Mouse (Mus musculus) hindbrain, embryonic 14.5 days (tissue): Measurements from ENCODE around the gene Acrbp. TPM values are rescaled to one million over a fixed set of nuclear protein-coding genes. Genes with fewer than 3 reads are reported as not detected.

Experiments
- ATAC-seq: fragments of 200-750 bp; cut with Nextera tagmentation; 2 replicates; pipeline ENCODE4 v1.8.0; 2017; ENCODE audit warnings: moderate number of reproducible peaks, mild to moderate bottlenecking, moderate TSS enrichment, moderate library complexity; ENCODE audit not compliant: low FRiP score
- DNase-seq: peaks from one replicate; pipeline ENCODE4 v3.0.0-alpha.2; 2015; ENCODE audit warnings: low spot score
- H3K27ac ChIP-seq: fragments of 300-500 bp; sonication (generic); 2 replicates; pipeline ENCODE4 v1.5.1; 2014; ENCODE audit warnings: mild to moderate bottlenecking, moderate library complexity
- H3K27me3 ChIP-seq: fragments of 300-500 bp; sonication (generic); 2 replicates; pipeline ENCODE4 v1.6.1; 2014; ENCODE audit warnings: mild to moderate bottlenecking, low read length, mixed read lengths; ENCODE audit not compliant: control insufficient read depth, insufficient read depth
- H3K36me3 ChIP-seq: fragments of 300-500 bp; sonication (generic); replicated peaks from 2 replicates; pipeline ENCODE4 v1.6.1; 2014; ENCODE audit not compliant: control insufficient read depth, insufficient read depth
- H3K4me1 ChIP-seq: fragments of 300-500 bp; sonication (generic); replicated peaks from 2 replicates; pipeline ENCODE4 v1.6.1; 2014; ENCODE audit warnings: antibody characterized with exemption, low read length, mixed read lengths; ENCODE audit not compliant: control insufficient read depth, insufficient read depth
- H3K4me2 ChIP-seq: fragments of 300-500 bp; sonication (generic); replicated peaks from 2 replicates; pipeline ENCODE4 v1.6.1; 2014; ENCODE audit warnings: mild to moderate bottlenecking, moderate library complexity
- H3K4me3 ChIP-seq: fragments of 300-500 bp; sonication (generic); replicated peaks from 2 replicates; pipeline ENCODE4 v1.5.1; 2014; ENCODE audit warnings: mild to moderate bottlenecking, low read length
- H3K9ac ChIP-seq: fragments of 300-500 bp; sonication (generic); 2 replicates; pipeline ENCODE4 v1.6.1; 2014
- H3K9me3 ChIP-seq: fragments of 300-500 bp; sonication (generic); 2 replicates; pipeline ENCODE4 v1.6.1; 2016; ENCODE audit warnings: low read length; ENCODE audit not compliant: control insufficient read depth
- WGBS: fragments of 180-500 bp; shearing (Covaris S2); extraction: QIAGEN DNeasy Blood & Tissue Kit; methylation state at CpG from one replicate; pipeline ENCODE4 v1.1.7; 2014; 5-methylcytosine and 5-hydroxymethylcytosine counted together
- microRNA-seq: library from miRNA; unstranded; fragments of <30 nt; microRNA quantifications from one replicate; pipeline ENCODE4, GENCODE M21; 2016
- polyA plus RNA-seq: library from polyadenylated mRNA; unstranded; fragments of >200 nt; fragmentation: Nextera tagmentation; extraction: Ambion mirVana; gene quantifications from 2 replicates; pipeline ENCODE4 v1.2.1, GENCODE M21; 2014

Gene Acrbp
- polyA plus RNA-seq, 1 experiment from 2014 or later, result 17.1 TPM

GRCm38 (mm10) chr6:125104223-125104622 lies 54.7 kb downstream of the Acrbp start:
- WGBS, result 91% methylated on average over 4 of the region's 4 CpGs
- H3K9ac ChIP-seq, result no peak overlapping the region
- no peaks in the 10 kb centered on the region for H3K9me3 ChIP-seq
- no peak for ATAC-seq
- H3K27me3 ChIP-seq, result no peaks in the 10 kb centered on the region
- H3K27ac ChIP-seq, result no peak overlapping the region
- peaks cover 99% of the 10 kb centered on the region for H3K36me3 ChIP-seq
- peaks cover 10% of the 10 kb centered on the region for H3K4me1 ChIP-seq
- DNase-seq, result no peak
- H3K4me2 ChIP-seq, result no peak overlapping the region
- no peak overlapping the region for H3K4me3 ChIP-seq

- Histone ChIP-seq H3K4me2 (no peak overlapping the region), H3K27ac (no peak overlapping the region), H3K9me3 (no peaks in the 10 kb centered on the region), H3K4me1 (no peaks in the 10 kb centered on the region), H3K4me3 (no peak overlapping the region), H3K36me3 (peaks cover 99% of the 10 kb centered on the region), H3K9ac (no peak overlapping the region), H3K27me3 (no peaks in the 10 kb centered on the region)
- 95% methylated on average over 2 of the region's 2 CpGs for WGBS
- no peak for ATAC-seq
- DNase-seq, result no peak
Observed at GRCm38 (mm10) chr6:125107705-125108104, 58.2 kb downstream of the Acrbp start.

GRCm38 (mm10) chr6:125109371-125109770 lies 59.9 kb downstream of the Acrbp start:
- Histone ChIP-seq H3K4me2 (no peak overlapping the region), H3K27me3 (no peaks in the 10 kb centered on the region), H3K4me3 (no peak overlapping the region), H3K4me1 (no peaks in the 10 kb centered on the region), H3K27ac (no peak overlapping the region), H3K9me3 (no peaks in the 10 kb centered on the region), H3K9ac (no peak overlapping the region), H3K36me3 (peaks cover 100% of the 10 kb centered on the region)
- 93% methylated on average over 14 of the region's 14 CpGs for WGBS
- ATAC-seq (no peak), DNase-seq (no peak)

DNA sequence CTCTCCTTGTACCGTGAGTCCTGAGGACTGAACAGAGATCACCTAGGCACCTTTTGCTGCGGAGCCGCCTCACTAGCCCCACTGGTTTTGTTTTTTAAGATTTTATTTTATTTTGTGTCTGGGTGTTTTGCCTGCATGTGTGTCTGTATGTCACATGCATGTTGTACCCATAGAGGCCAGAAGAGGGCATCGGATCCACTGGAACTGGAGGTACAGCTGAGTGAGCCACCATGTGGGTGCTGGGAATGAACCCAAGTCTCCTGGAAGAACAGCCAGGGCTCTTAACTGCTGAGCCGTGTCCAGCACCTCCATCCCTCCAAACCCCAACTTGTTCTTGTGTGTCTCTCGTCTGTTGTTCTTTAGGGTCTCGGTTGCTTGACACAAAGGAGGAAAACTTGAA lies 61.4 kb downstream of the Acrbp start:
- ATAC-seq (no peak), DNase-seq (no peak)
- no peaks in the 10 kb centered on the region for H3K4me1 ChIP-seq
- H3K9me3 ChIP-seq, result no peaks in the 10 kb centered on the region
- H3K4me2 ChIP-seq, result no peak overlapping the region
- H3K27me3 ChIP-seq, result no peaks in the 10 kb centered on the region
- no peak overlapping the region for H3K9ac ChIP-seq
- peaks cover 98% of the 10 kb centered on the region for H3K36me3 ChIP-seq
- 94% methylated on average over 7 of the region's 7 CpGs for WGBS
- no peak overlapping the region for H3K27ac ChIP-seq
- no peak overlapping the region for H3K4me3 ChIP-seq

DNA sequence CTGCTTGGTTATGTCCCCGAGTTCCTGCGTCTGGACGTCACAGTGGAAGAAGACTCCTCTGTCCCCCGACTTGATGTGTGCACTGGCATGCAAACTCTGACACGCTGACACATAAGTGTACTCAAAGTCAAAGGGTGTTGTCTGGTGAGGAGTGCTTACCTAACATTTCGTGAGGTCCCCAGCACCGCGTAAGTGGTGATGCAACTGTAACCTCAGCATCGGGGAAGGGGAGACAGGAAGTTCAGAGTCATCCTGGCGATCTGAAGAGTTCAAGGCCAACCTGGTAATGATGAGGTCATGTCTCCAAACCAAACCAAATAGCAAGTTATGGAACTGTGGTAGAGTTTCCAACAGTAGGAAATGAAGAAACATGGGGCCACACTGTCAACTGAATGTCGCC lies 63.1 kb downstream of the Acrbp start:
- no peaks in the 10 kb centered on the region for H3K4me1 ChIP-seq
- no peak for ATAC-seq
- WGBS, result 96% methylated on average over 11 of the region's 11 CpGs

More for the DNA sequence above, 63.1 kb downstream of the Acrbp start:
- Histone ChIP-seq H3K27ac (no peak overlapping the region), H3K36me3 (peaks cover 98% of the 10 kb centered on the region), H3K4me2 (no peak overlapping the region), H3K27me3 (no peaks in the 10 kb centered on the region), H3K9me3 (no peaks in the 10 kb centered on the region), H3K9ac (no peak overlapping the region), H3K4me3 (no peak overlapping the region)
- DNase-seq, result no peak

Small RNA genes within 50 kb of the gene (microRNA-seq; reads per million reads assigned to microRNA genes)
- gene Mir7045, result not detected

Other genes starting within 250 kb of the Acrbp start
- gene Spsb2, start 241.0 kb upstream of the Acrbp start, polyA plus RNA-seq, result 5.2 and 6.6 TPM in 2 replicates
- gene Tpi1, start 235.4 kb upstream of the Acrbp start, polyA plus RNA-seq, result 413 and 474 TPM in 2 replicates
- gene Usp5, start 220.2 kb upstream of the Acrbp start, polyA plus RNA-seq, result 180 and 182 TPM in 2 replicates
- 29.3 and 36.2 TPM in 2 replicates for gene Cdca3, start 220.1 kb upstream of the Acrbp start, polyA plus RNA-seq
- gene Gnb3, start 209.4 kb upstream of the Acrbp start, polyA plus RNA-seq, result 0.21 and 1.2 TPM in 2 replicates
- gene P3h3, start 191.9 kb upstream of the Acrbp start, polyA plus RNA-seq, result 13.3 and 17.6 TPM in 2 replicates
- 16.6 and 17.6 TPM in 2 replicates for gene Gpr162, start 185.7 kb upstream of the Acrbp start, polyA plus RNA-seq
- gene Cd4, start 161.5 kb upstream of the Acrbp start, polyA plus RNA-seq, result 0.27 and 0.35 TPM in 2 replicates
- 2.1 and 2.8 TPM in 2 replicates for gene Lag3, start 138.0 kb upstream of the Acrbp start, polyA plus RNA-seq
- 674 and 707 TPM in 2 replicates for gene Ptms, start 129.6 kb upstream of the Acrbp start, polyA plus RNA-seq
- gene Mlf2, start 118.3 kb upstream of the Acrbp start, polyA plus RNA-seq, result 577 and 614 TPM in 2 replicates
- 92.4 and 93.1 TPM in 2 replicates for gene Cops7a, start 84.2 kb upstream of the Acrbp start, polyA plus RNA-seq
- 47.8 and 53.8 TPM in 2 replicates for gene Pianp, start 53.0 kb upstream of the Acrbp start, polyA plus RNA-seq
- 12.0 and 14.6 TPM in 2 replicates for gene Zfp384, start 40.5 kb upstream of the Acrbp start, polyA plus RNA-seq
- 112 and 113 TPM in 2 replicates for gene Ing4, start 9.9 kb upstream of the Acrbp start, polyA plus RNA-seq
- 0.50 and 0.51 TPM in 2 replicates for gene Lpar5, start 18.2 kb downstream of the Acrbp start, polyA plus RNA-seq
- gene Chd4, start 46.3 kb downstream of the Acrbp start, polyA plus RNA-seq, result 68.5 and 78.0 TPM in 2 replicates
- gene Nop2, start 82.2 kb downstream of the Acrbp start, polyA plus RNA-seq, result 40.3 and 48.4 TPM in 2 replicates
- 18.2 and 19.0 TPM in 2 replicates for gene Iffo1, start 95.6 kb downstream of the Acrbp start, polyA plus RNA-seq
- gene Gapdh, start 116.8 kb downstream of the Acrbp start, polyA plus RNA-seq, result 1,428 and 1,660 TPM in 2 replicates
- gene Ncapd2, start 142.0 kb downstream of the Acrbp start, polyA plus RNA-seq, result 40.1 and 40.7 TPM in 2 replicates
- gene Mrpl51, start 142.1 kb downstream of the Acrbp start, polyA plus RNA-seq, result 140 and 142 TPM in 2 replicates
- 12.6 and 15.8 TPM in 2 replicates for gene Vamp1, start 165.9 kb downstream of the Acrbp start, polyA plus RNA-seq
- gene Tapbpl, start 182.2 kb downstream of the Acrbp start, polyA plus RNA-seq, result 4.7 and 5.3 TPM in 2 replicates
- 0.86 and 1.2 TPM in 2 replicates for gene Cd27, start 187.3 kb downstream of the Acrbp start, polyA plus RNA-seq
- gene Tuba3a, start 236.4 kb downstream of the Acrbp start, polyA plus RNA-seq, result not detected in 2 replicates